Mouse (Mus musculus): ENCODE data around the gene Gal3st2. TPM values are rescaled to one million over a fixed set of nuclear protein-coding genes. Genes with fewer than 3 reads are reported as not detected.
"Not testable (repeated sequence)": the region's sequence is repeated elsewhere in the genome, so short reads cannot be mapped to it uniquely, and the experiment has no call there.

Gal3st2 gene
- total RNA-seq, 2 experiments from 2014 or later: 0.12 to 0.56 TPM

- not testable (repeated sequence) for H3K4me3 ChIP-seq; DNase-seq (ENCODE audit: low spot score in 2 of 2); H3K27ac ChIP-seq
Measured at GRCm38 (mm10) chr1:93918011-93918410, 56.9 kb downstream of the Gal3st2 start, which contains the start of gene Gal3st2b. Gene Gal3st2b (plus strand): TSS chr1:93918311.

GRCm38 (mm10) chr1:93918775-93919174 is 57.7 kb downstream of the Gal3st2 start:
- H3K4me3 ChIP-seq; DNase-seq (ENCODE audit: low spot score in 2 of 2); H3K27ac ChIP-seq: not testable (repeated sequence)

- not testable (repeated sequence) for H3K27ac ChIP-seq; H3K4me3 ChIP-seq; DNase-seq (ENCODE audit: low spot score in 2 of 2)
Measured at GRCm38 (mm10) chr1:93919321-93919720, 58.2 kb downstream of the Gal3st2 start.

- not testable (repeated sequence) for H3K27ac ChIP-seq; DNase-seq (ENCODE audit: low spot score in 2 of 2)
Measured at GRCm38 (mm10) chr1:93922609-93923008, 61.5 kb downstream of the Gal3st2 start.

GRCm38 (mm10) chr1:93923098-93923497 is 62.0 kb downstream of the Gal3st2 start:
- DNase-seq (ENCODE audit: low spot score in 2 of 2); H3K4me3 ChIP-seq: not testable (repeated sequence)
- H3K27ac ChIP-seq: peak overlapping the region; percentile 39; the same call in 1 of the 2 replicates

More at GRCm38 (mm10) chr1:93922609-93923008, 61.5 kb downstream of the Gal3st2 start:
- H3K4me3 ChIP-seq: not testable (repeated sequence)

Other genes starting within 250 kb of the Gal3st2 start
- gene Stk25, start 202.6 kb upstream of the Gal3st2 start, total RNA-seq (2021): 100 to 1,000 TPM; 395 to 419 TPM
- 10 to 100 TPM; 64.9 to 77.6 TPM for gene Bok, start 175.6 kb upstream of the Gal3st2 start, total RNA-seq (2021)
- gene Atg4b, start 109.8 kb upstream of the Gal3st2 start, total RNA-seq (2021): 10 to 100 TPM; 81.6 to 85.2 TPM
- 10 to 100 TPM; 35.2 to 35.4 TPM for gene Thap4, start 106.4 kb upstream of the Gal3st2 start, total RNA-seq (2021)
- gene Dtymk, start 59.4 kb upstream of the Gal3st2 start, total RNA-seq (2021): 10 to 100 TPM; 52.6 to 58.0 TPM
- 10 to 100 TPM; 12.6 to 14.2 TPM for gene Ing5, start 57.3 kb upstream of the Gal3st2 start, total RNA-seq (2021)
- 10 to 100 TPM; 15.8 to 19.3 TPM for gene D2hgdh, start 36.4 kb upstream of the Gal3st2 start, total RNA-seq (2021)
- under 1 TPM; 0.23 to 0.69 TPM for gene Gal3st2b, start 57.0 kb downstream of the Gal3st2 start, total RNA-seq (2021)
- under 1 TPM in 1 of 2 experiments, not detected in 1; 0.10 TPM for gene Gal3st2c, start 129.2 kb downstream of the Gal3st2 start, total RNA-seq (2021)
- 10 to 100 TPM in 1 of 2 experiments, 1 to 10 TPM in 1; 9.4 to 10.6 TPM for gene Neu4, start 159.1 kb downstream of the Gal3st2 start, total RNA-seq (2021)
- under 1 TPM in 1 of 2 experiments, not detected in 1; 0.31 TPM for gene Pdcd1, start 191.2 kb downstream of the Gal3st2 start, total RNA-seq (2021)